Mouse (Mus musculus): ENCODE measurements around the gene Bag2. TPM values are rescaled to one million over a fixed set of nuclear protein-coding genes. Genes with fewer than 3 reads are reported as not detected.

Gene Bag2
- 23.2 TPM for polyA plus RNA-seq (2014; fragmentation: Illumina TruSeq; extraction: RNeasy Lipid Tissue Mini Kit (QIAGEN cat#74804); ENCODE audit: low read depth, low replicate concordance)

DNA sequence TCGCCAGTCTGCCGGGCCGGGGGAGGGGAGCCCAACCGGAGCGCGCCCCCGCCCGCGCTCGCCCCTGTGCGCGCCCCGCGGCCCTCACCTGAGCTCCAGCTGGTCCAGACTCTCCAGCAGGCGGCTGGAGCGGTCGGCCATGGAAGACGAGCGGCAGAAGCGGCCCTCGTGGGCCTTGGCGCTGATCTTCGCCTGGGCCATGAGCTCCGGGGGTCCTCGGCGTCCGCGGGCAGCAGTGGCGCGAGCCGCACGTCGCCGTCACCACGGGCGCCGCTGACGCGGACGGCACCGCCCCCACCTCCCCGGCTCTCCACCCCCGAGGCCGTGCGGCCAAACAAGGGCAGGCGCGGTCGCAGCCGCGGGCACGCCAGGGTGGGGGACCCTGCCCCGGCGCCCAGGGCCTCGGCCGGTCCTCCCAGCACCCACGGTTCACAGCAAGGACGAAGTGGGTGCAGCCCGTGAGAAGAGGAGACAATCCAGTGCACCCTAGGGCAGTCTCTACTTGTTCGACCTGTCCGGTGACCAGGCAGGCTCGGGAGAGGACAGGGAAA is at the start of gene Bag2:
Gene Bag2 (minus strand): TSS at position 305 of the 551 bp plus-strand sequence.

DNA sequence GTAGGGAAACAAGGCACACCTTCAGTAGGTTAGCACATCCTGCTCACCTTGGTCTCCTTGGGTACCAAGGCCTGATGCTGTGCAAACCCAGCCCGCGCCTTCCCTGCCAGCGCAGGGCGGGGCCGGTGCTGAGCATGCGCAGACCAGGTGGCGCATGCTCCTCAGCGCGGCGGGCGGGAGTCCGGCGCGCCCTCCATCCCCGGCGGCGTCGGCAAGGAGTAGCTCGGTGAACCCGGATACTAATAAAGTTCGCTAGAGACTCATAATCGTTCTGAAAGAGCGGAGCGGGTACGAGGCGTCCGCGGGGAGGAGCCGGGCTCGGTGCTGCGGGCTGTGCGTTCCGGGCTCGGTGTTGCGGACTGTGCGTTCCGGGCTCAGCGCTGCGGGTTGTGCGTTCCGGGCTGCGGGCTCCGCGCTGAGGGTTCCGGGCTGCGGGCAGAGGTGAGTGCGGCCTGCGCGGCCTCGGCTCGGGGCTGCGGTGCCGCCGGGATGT is 37.8 kb downstream of the Bag2 start, which contains the start of gene Rab23:
Gene Rab23 (plus strand): TSS at position 155 of the 493 bp plus-strand sequence.

Other genes with a start within 250 kb of the Bag2 start
- 6.5 TPM for gene Prim2, start 88.0 kb downstream of the Bag2 start, polyA plus RNA-seq (2014; fragmentation: Illumina TruSeq; extraction: RNeasy Lipid Tissue Mini Kit (QIAGEN cat#74804); ENCODE audit: low read depth, low replicate concordance)
- gene Rab23, start 37.9 kb downstream of the Bag2 start, polyA plus RNA-seq (2014; fragmentation: Illumina TruSeq; extraction: RNeasy Lipid Tissue Mini Kit (QIAGEN cat#74804); ENCODE audit: low read depth, low replicate concordance): 29.1 TPM
- gene Zfp451, start 56.8 kb upstream of the Bag2 start, polyA plus RNA-seq (2014; fragmentation: Illumina TruSeq; extraction: RNeasy Lipid Tissue Mini Kit (QIAGEN cat#74804); ENCODE audit: low read depth, low replicate concordance): 45.6 TPM
- gene Bend6, start 150.0 kb upstream of the Bag2 start, polyA plus RNA-seq (2014; fragmentation: Illumina TruSeq; extraction: RNeasy Lipid Tissue Mini Kit (QIAGEN cat#74804); ENCODE audit: low read depth, low replicate concordance): 2.4 TPM
- gene Dst, start 150.4 kb upstream of the Bag2 start, polyA plus RNA-seq (2014; fragmentation: Illumina TruSeq; extraction: RNeasy Lipid Tissue Mini Kit (QIAGEN cat#74804); ENCODE audit: low read depth, low replicate concordance): 78.0 TPM

Data from sigmoid colon, adult 10 weeks (tissue).